ENCODE assay signal across 7 mouse cellular contexts in the genomic region with DNA sequence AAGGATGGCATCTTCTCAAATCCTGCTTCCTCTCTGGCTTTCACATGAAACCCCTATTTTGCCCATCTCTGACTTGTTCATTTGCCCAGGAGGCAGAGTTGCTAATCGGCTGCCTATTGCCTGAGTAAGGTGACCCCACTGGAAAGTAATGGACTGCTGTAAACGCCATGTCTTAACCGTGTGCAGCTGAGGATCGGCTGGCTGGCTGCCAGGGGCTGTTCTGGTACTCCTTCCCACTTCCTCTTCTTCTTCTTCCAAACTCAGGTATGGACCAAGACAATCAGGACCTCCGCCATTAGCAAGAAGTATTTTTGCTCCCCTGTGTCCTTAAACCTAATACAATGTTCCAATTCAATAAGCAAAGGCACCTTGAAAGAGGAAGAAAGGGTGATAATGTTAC.
"Had no signal": no experiment of that assay in that cellular context is flagged by ENCODE, and none has a peak within 500 bp of the region (broad histone marks: within the 10 kb centered on the region; RNA-seq: fewer than 3 reads in every experiment).

No protein-coding gene starts in this region.

- DNase-seq: kidney, postnatal 4 days; liver, embryonic 13.5 days; lung, adult 2 months; retina, postnatal 1 day; right cerebral cortex, postnatal 25 days; spleen, adult 18-20 months; thymus, postnatal 25 days had no signal
